Mouse (Mus musculus) midbrain, postnatal 0 days (tissue): ENCODE results near the gene Gm17581. TPM values are rescaled to one million over a fixed set of nuclear protein-coding genes. Genes with fewer than 3 reads are reported as not detected.

Source experiments
- ATAC-seq: fragments of 200-750 bp; cut with Nextera tagmentation; 2 replicates; pipeline ENCODE4 v1.8.0; 2017; ENCODE audit warnings: moderate number of reproducible peaks, mild to moderate bottlenecking, moderate TSS enrichment, moderate library complexity; ENCODE audit not compliant: low FRiP score
- DNase-seq: peaks from one replicate; pipeline ENCODE4 v3.0.0-alpha.2; 2015; ENCODE audit warnings: low spot score
- H3K27ac ChIP-seq: fragments of 300-500 bp; sonication (generic); 2 replicates; pipeline ENCODE4 v1.5.1; 2014; ENCODE audit warnings: low read depth, mild to moderate bottlenecking, low read length, mixed read lengths
- H3K27me3 ChIP-seq: fragments of 300-500 bp; sonication (generic); 2 replicates; pipeline ENCODE4 v1.6.1; 2014; ENCODE audit warnings: low read length, control low read depth, mixed read lengths; ENCODE audit not compliant: insufficient read depth
- H3K36me3 ChIP-seq: fragments of 300-500 bp; sonication (generic); 2 replicates; pipeline ENCODE4 v1.6.1; 2014; ENCODE audit warnings: low read length, control low read depth, mixed read lengths; ENCODE audit not compliant: insufficient read depth
- H3K4me1 ChIP-seq: fragments of 300-500 bp; sonication (generic); 2 replicates; pipeline ENCODE4 v1.6.1; 2014; ENCODE audit warnings: mild to moderate bottlenecking, control low read depth, antibody characterized with exemption, low read length, mixed read lengths; ENCODE audit not compliant: insufficient read depth
- H3K4me2 ChIP-seq: fragments of 300-500 bp; sonication (generic); 2 replicates; pipeline ENCODE4 v1.6.1; 2014; ENCODE audit warnings: low read depth, mild to moderate bottlenecking, low read length, mixed read lengths; ENCODE audit not compliant: poor library complexity, severe bottlenecking
- H3K4me3 ChIP-seq: fragments of 300-500 bp; sonication (generic); 2 replicates; pipeline ENCODE4 v1.5.1; 2014; ENCODE audit warnings: low read depth, mild to moderate bottlenecking, low read length, moderate library complexity
- H3K9ac ChIP-seq: fragments of 300-500 bp; sonication (generic); replicated peaks from 2 replicates; pipeline ENCODE4 v1.6.1; 2014; ENCODE audit warnings: mild to moderate bottlenecking, low read length, moderate library complexity, mixed read lengths; ENCODE audit not compliant: poor library complexity, severe bottlenecking
- H3K9me3 ChIP-seq: fragments of 300-500 bp; sonication (generic); 2 replicates; pipeline ENCODE4 v1.6.1; 2016; ENCODE audit warnings: low read length, control low read depth
- CTCF ChIP-seq: IDR thresholded peaks from 2 replicates; pipeline ENCODE4 v1.5.1; 2016; ENCODE audit warnings: antibody characterized with exemption, mild to moderate bottlenecking
- WGBS: fragments of 180-500 bp; shearing (Covaris S2); extraction: QIAGEN DNeasy Blood & Tissue Kit; methylation state at CpG from one replicate; pipeline ENCODE4 v1.1.7; 2014; 5-methylcytosine and 5-hydroxymethylcytosine counted together
- polyA plus RNA-seq: library from polyadenylated mRNA; unstranded; fragments of >200 nt; fragmentation: Nextera tagmentation; extraction: Ambion mirVana; gene quantifications from 2 replicates; pipeline ENCODE4 v1.2.1, GENCODE M21; 2015
- total RNA-seq: library from RNA; depleted of rRNA; stranded (reverse); fragments of >200 nt; gene quantifications from 2 replicates; pipeline ENCODE4 v1.2.3, GENCODE M21; 2014

Gene Gm17581
- total and polyA plus RNA-seq, 2 experiments from 2014 or later = not detected

DNA sequence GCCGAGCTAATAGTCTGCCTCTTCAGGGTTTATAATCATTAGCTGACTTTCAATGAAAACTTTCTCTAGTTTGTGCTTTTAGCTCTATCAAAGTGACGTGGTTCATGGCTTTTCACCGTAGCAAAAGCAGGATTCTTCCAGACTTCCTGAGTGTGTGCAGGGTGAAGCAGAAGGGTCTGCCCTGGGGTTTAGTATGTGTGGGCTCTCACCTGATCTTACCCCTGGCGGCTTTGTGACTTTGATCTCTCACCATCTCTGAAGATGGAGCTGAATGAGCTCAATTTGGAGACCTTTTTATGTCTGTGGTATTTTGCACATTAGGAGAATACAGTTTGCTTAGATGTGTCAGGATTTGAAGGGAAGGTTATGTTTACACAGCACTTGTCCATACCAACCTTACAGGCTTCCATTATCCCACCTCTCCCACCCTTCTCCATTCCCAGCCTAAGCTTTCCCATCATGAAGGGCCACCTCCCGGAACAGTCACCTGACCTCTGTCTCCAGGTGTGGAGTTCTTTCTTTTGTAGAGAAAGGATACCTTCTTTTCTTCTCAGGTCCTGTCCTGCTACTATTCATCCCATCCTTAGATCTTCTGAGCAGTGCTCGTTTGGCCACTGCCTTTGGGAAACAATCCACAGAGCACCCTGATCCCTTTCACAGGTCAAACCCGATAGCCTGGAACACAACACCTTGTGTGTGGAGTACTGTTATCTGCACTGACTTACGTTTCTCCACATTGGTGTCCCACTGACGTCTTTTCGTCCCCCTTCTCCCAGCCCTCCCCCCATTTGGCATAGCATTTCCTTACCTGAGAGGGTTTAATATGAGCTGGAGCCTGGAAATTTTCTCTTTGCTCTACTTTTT, 41.4 kb upstream of the Gm17581 start:
- Histone ChIP-seq H3K27ac (no peak overlapping the region), H3K4me1 (peaks cover 5% of the 10 kb centered on the region; the same call in 1 of the 2 replicates), H3K27me3 (peaks cover 7% of the 10 kb centered on the region; the same call in 1 of the 2 replicates), H3K4me3 (peak overlapping the region; percentile 89; the same call in 1 of the 2 replicates), H3K9ac (no peak overlapping the region), H3K9me3 (no peaks in the 10 kb centered on the region), H3K4me2 (peak overlapping the region; percentile 85), H3K36me3 (no peaks in the 10 kb centered on the region)
- no peak for TF ChIP-seq CTCF
- DNase-seq (no peak), ATAC-seq (no peak)
- WGBS = 69% methylated on average over 10 of the region's 10 CpGs

GRCm38 (mm10) chr2:155775685-155776263, 40.1 kb upstream of the Gm17581 start:
- peak overlapping the region; percentile 85 for H3K4me2 ChIP-seq
- peak overlapping the region; percentile 94 for H3K27ac ChIP-seq
- DNase-seq = peak; percentile 66
- peak overlapping the region; percentile 98 for H3K9ac ChIP-seq
- peaks cover 5% of the 10 kb centered on the region; the same call in 1 of the 2 replicates for H3K4me1 ChIP-seq
- no peaks in the 10 kb centered on the region for H3K36me3 ChIP-seq
- WGBS = under 1% methylated on average over 34 of the region's 44 CpGs
- peak overlapping the region; percentile 89 for H3K4me3 ChIP-seq
- ATAC-seq = peak; percentile 72
- H3K27me3 ChIP-seq = peaks cover 7% of the 10 kb centered on the region; the same call in 1 of the 2 replicates
- H3K9me3 ChIP-seq = no peaks in the 10 kb centered on the region
- TF ChIP-seq CTCF = no peak

DNA sequence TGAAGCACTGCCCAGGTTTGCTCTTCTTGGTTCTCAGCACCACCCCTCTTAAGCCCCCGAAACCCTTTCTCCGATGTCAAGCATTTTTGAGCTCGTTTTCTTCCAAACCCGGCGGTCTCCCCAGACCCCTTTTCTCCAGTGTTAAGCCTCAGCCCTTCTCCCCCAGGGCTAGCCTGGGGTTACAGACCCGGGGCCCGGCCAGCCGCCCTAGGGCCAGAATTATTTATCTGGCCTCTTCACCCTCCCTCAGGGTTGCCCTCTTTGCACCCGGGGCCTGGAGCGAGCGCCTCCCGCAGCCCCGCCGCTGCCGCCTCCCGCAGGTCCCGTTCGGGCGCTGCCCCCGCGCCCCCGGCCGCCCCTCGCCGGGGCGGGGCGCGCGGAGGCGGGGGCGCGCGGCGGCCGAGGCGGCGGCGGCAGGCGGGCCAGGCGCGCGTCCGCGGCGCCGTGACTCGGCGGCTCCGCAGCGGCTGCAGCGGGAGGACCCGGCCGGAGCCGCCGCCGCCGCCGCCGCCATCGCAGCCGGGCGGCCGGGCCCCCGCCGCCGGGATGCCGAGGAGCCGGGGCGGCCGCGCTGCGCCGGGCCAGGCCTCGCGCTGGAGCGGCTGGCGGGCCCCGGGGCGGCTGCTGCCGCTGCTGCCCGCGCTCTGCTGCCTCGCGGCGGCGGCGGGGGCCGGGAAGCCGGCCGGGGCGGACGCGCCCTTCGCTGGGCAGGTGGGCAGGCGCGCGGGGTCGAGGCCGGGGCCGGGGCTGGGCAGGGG, 39.4 kb upstream of the Gm17581 start, which contains the start of gene Mmp24:
Mmp24 (plus strand) TSS at position 416 of the 758 bp plus-strand sequence.
- Histone ChIP-seq H3K4me3 (peak within 1 kb of the TSS; percentile 89), H3K36me3 (no peaks in the 10 kb centered on the region), H3K4me2 (peak within 1 kb of the TSS; percentile 85), H3K9me3 (no peaks in the 10 kb centered on the region), H3K27ac (peak within 1 kb of the TSS; percentile 94), H3K9ac (peak within 1 kb of the TSS; percentile 98), H3K4me1 (peaks cover 5% of the 10 kb centered on the region; the same call in 1 of the 2 replicates), H3K27me3 (peaks cover 7% of the 10 kb centered on the region; the same call in 1 of the 2 replicates)
- DNase-seq (no peak), ATAC-seq (peak; percentile 27)
- WGBS = 2% methylated on average over 50 of the region's 100 CpGs
- TF ChIP-seq CTCF = no peak

GRCm38 (mm10) chr2:155774261-155774926, 38.7 kb upstream of the Gm17581 start:
- no peaks in the 10 kb centered on the region for H3K9me3 ChIP-seq
- H3K36me3 ChIP-seq = no peaks in the 10 kb centered on the region
- no peak for ATAC-seq
- peak overlapping the region; percentile 85 for H3K4me2 ChIP-seq
- peak overlapping the region; percentile 98 for H3K9ac ChIP-seq
- no peak for DNase-seq
- peaks cover 7% of the 10 kb centered on the region; the same call in 1 of the 2 replicates for H3K27me3 ChIP-seq
- peak overlapping the region; percentile 89 for H3K4me3 ChIP-seq
- no peak for TF ChIP-seq CTCF
- WGBS = 55% methylated on average over 11 of the region's 11 CpGs
- H3K4me1 ChIP-seq = peaks cover 5% of the 10 kb centered on the region; the same call in 1 of the 2 replicates
- peak overlapping the region; percentile 94 for H3K27ac ChIP-seq

DNA sequence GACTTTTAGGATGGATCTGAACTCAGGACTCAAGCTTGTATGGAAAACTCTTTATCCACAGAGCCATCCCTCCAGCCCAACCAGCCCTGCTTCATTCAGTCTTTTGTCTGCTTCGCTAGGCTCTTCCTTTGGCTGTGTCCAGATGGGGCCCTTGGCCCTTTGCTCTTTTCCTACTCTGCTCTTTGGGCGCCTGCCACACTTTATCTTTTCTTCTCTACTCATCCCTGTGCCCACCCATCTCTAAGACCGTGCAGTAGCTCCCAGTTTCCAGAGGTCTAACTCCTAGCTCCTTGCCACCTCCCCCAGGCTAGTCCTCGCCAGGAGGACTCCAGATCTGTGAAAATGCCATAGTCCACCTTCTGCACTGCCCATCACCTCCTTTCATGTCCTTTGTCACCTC, 38.0 kb upstream of the Gm17581 start:
- Histone ChIP-seq H3K36me3 (no peaks in the 10 kb centered on the region), H3K9me3 (no peaks in the 10 kb centered on the region), H3K27ac (no peak overlapping the region), H3K4me3 (no peak overlapping the region), H3K9ac (no peak overlapping the region), H3K27me3 (peaks cover 7% of the 10 kb centered on the region; the same call in 1 of the 2 replicates), H3K4me1 (peaks cover 5% of the 10 kb centered on the region; the same call in 1 of the 2 replicates), H3K4me2 (no peak overlapping the region)
- TF ChIP-seq CTCF = no peak
- ATAC-seq (no peak), DNase-seq (no peak)
- 62% methylated on average over 4 of the region's 4 CpGs for WGBS
